Mouse (Mus musculus): ENCODE results near the gene Icam5.

The Icam5 gene

DNA sequence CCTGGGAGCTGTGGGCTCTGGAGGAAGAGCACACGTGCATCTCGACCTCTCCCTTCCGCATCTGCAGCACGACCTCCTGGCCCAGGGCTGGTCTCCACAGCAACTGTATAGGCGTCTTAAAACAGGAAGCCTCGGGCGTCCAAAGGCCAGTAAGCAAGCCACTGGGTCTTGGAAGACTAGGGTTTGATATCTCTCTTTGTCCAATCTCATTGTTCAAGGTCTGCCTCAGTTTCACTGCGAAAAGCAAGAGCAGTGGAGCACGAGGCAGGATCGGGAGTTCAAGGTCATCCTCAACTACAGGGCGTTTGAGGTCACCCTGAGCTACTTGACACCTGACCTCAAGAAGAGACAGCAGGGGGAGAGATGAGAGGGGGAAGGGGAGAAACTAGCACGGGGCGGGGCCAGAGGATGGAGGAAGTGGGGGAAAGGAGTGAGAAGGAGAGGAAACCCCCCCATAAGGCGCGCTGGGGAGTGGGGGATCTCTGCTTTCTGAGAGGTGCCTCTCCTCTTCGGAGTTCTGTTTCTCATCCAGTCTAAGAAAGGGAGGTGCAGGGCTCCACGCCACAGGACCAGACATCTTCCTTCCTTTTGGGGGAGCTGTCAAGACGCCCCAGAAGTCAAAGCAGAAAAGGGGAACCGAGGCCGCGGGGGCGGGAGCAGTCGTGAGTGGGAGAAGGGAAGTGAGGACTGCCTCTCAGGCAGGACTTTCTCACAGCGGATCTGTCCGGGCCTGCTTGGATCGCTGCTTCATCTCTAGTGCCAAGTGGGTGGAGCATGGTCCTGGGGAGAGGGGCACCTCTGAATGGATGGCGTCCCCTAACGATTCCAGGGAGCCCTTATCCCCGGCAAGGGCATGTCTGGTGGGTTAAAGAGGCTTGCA is 16.9 kb upstream of the Icam5 start:
- peak; percentile 99 for DNase-seq

DNA sequence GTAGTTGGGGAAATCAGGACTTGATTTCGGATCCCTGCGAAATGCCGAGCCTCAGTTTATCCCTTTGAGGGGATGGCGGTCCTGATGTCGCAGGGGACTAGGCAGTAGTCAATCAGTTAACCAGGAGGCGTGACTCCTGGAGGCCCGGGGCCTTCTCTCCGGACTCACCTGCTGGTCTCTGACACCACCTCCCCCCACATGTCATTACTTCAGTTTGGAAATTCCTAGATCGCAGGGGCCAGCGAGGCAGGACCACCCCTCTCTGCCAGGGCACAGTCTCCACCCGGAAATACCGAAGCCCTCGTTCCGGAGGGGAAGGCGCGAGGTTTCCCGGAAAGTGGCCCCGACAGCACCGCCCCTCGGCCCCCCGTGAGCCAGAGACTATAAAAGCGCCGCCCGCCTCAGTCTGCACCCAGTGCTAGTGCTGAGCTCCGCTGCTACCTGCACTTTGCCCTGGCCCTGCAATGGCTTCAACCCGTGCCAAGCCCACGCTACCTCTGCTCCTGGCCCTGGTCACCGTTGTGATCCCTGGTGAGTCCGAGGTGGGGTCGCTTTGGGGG is 16.2 kb upstream of the Icam5 start, which contains the start of gene Icam1:
Gene Icam1 (plus strand): TSS at position 415 of the 560 bp plus-strand sequence.
- peak; percentile 99 for DNase-seq

DNA sequence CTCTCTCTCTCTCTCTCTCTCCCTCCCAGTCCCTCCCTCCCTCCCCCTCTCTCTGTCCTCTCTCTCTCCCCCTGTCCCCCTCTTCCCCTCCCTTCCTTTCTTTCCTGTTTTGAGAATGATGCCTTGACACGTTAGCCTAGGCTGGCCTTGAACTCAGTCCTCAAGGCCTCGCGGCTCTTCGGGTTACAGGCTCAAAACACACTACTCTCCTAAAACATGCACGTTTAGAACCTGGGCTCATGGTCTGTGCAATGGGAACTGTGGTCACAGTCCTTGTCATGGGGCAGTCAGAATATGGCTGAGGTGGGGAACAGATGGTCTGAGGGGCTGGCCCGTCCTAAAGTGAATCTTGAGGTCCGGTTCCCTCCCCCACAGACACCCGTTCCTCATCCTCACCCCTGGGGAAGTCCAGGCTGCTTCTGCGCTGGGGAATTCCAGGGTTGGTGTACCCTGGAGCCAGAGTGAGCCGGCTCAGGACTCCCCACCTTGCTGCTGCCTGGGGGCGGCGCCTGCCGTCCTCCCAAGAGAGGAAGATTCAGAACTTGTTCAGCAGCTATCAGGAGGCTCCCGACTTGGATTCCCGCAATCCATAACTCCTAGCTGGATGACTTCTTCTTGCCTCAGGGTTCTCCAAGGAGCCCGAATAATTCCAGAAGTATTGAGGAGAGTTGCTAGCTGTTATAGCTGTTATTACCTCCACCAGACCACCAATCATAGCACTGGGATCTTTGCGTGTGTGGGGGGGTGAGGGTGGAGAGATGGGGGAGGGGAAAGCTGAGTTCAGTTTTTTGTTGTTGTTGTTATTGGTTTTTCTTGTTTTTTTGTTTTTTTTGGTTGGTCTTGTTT is 15.3 kb upstream of the Icam5 start:
- peak; percentile 95 for DNase-seq

GRCm38 (mm10) chr9:21017177-21017575 is 14.7 kb upstream of the Icam5 start:
- no peak for DNase-seq

- peak; percentile 92 for DNase-seq
Measured at GRCm38 (mm10) chr9:21018600-21018999, 13.3 kb upstream of the Icam5 start.

- no peak for DNase-seq
Measured at GRCm38 (mm10) chr9:21021363-21021762, 10.5 kb upstream of the Icam5 start.

- DNase-seq = no peak
Measured at GRCm38 (mm10) chr9:21022288-21022687, 9.6 kb upstream of the Icam5 start.

DNA sequence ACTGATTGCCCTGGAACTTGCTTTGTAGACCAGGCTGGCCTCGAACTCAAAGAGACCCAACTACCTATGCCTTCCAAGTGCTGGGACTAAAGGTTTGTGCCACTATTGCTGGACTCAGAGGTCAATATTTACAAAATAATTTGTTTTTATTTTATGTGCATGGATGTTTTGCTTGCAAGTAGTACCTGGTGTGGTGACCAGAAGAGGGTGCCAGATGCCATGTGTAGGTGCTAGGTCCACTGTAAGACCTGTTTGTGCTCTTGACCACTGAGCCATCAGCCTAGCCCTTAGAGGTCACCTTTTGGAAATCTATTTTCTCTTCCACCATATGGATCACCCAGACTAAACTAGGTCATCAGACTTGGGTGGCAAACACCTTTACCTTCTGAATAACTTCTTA is 9.1 kb upstream of the Icam5 start:
- no peak for DNase-seq

- DNase-seq = peak; percentile 90
Measured at GRCm38 (mm10) chr9:21025258-21025810, 6.5 kb upstream of the Icam5 start.

DNA sequence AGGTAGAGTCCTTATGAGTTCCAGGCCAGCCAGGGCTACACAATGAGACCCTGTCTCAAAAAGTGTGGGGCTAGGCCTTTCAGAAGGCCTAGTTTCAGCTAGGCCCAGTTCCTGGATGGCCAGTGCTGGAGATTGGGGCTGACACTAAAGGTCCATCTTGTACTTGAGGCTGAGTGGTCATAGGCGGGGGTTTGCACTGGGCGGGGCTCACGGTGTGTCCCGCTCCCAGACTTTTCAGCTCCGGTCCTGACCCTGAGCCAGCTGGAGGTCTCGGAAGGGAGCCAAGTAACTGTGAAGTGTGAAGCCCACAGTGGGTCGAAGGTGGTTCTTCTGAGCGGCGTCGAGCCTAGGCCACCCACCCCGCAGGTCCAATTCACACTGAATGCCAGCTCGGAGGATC is 5.0 kb upstream of the Icam5 start:
- DNase-seq = peak; percentile 91

GRCm38 (mm10) chr9:21027774-21028290 is 4.0 kb upstream of the Icam5 start:
- peak; percentile 91 for DNase-seq

DNA sequence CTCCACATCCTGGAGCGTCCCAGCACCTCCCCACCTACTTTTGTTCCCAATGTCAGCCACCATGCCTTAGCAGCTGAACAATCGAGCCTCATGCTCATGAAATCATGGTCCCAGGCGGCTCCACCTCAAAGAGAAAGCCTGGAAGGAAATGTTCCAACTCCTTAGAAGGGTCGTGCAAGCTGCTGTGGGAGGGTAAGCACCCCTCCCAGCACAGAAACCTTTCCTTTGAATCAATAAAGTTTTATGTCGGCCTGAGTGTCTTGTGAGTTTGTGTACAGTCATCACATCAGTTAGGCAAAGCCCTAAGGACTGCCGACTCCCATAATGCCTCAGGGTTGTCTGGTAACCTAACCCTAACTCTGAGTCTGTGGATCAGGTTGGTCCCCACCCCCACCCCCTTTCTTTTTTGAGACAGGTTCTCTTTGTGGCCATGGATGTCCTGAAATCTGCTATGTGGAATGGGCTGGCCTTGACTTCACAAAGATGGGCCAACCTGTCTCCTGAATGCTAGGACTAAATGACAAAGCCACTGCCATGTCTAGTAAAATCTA is 3.2 kb upstream of the Icam5 start:
- DNase-seq = peak; percentile 89

DNA sequence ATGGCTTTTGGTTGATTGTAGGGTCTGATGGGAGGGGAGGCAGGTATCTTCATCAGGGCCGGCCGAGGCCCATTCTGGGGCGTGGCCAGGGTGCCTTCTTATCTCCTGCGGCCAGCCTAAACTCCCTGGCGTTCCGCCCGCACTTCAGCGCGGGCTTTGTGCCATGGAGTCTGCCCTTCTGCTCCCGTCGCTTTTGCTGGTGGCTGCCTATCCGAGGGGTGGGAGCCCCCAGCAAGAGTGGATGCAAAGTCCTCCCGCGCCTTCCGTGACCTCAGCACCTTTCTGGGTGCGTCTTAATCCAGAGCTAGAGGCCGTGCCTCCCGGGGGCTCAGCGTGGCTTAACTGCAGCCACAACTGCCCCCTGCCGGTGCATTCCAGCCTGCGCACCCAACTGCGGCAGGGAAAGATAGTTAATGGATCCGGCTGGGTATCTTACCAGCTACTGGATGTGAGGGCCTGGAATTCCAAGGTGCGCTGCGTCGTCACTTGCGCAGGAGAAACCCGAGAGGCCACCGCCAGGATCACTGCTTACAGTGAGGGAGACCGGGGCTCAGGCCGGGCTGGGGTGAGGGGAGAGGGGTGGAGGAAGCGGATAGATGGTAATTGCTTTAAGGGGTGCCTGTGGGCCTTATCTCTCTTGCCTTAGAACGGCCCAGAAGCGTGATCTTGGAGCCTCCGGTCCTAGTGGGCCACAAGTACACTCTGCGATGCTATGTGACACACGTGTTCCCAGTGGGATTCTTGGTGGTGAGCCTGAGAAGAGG is 2.4 kb upstream of the Icam5 start, which contains the start of gene Icam4:
Gene Icam4 (plus strand): TSS at position 83 of the 764 bp plus-strand sequence.
- peak; percentile 99 for DNase-seq

GRCm38 (mm10) chr9:21030055-21030600 is 1.7 kb upstream of the Icam5 start:
- DNase-seq = peak; percentile 95

DNA sequence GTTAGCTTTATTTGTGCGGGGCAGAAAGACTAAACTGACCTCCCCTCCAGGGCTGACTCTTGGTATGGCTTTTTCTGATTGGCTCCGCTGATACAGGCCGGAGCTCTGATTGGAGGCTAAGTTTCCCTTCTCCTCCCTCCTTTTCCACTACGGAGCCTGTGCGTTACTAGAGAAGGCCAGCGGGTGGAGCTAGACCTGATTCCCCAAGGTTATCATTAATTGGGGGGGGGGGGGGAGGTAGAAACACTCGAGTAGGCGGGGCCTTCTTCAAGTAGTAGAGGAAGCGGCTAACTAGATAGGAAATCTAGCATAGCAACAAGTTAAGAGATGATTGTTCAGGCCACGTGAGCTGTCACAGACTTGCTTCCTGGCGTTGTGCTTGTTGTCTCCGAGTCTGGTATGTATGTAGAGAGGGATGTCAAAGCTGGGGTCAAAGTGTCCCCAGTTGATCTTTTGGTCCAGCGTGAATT is 1.1 kb upstream of the Icam5 start:
- peak; percentile 99 for DNase-seq

DNA sequence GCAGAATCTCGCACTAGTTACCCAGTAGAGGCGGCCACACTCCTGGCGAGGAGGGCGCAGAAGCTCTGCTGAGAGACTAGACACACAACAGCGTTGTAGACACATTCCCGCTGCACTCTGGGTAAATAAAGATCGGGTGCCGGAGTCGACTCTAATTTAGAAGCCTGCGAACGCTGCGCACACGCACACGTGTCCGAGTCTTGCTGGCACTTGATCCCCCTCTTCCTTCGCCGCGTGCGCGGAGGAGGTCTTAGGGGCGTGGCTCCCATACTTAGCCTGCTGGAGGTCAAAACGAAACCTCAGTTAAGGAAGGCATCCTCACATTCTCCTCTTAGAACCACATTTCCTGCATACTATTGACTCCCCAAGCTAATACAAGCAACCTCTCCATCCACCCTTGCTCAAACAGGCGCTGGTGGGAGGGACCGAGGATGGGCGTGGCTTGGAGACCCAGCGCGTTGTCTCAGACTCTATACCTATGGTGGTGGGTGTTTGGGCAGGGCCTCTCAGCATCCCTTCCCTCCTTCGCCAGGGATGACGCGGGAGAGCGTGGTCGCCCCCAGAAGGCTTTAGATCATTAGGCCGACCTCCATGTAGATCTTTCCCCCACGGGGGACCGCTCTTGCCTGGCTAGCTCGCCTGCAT is 500 bp upstream of the Icam5 start:
- DNase-seq = peak; percentile 98

- peak; percentile 89 for DNase-seq
Measured at GRCm38 (mm10) chr9:21032491-21032890, 618 bp downstream of the Icam5 start.

DNA sequence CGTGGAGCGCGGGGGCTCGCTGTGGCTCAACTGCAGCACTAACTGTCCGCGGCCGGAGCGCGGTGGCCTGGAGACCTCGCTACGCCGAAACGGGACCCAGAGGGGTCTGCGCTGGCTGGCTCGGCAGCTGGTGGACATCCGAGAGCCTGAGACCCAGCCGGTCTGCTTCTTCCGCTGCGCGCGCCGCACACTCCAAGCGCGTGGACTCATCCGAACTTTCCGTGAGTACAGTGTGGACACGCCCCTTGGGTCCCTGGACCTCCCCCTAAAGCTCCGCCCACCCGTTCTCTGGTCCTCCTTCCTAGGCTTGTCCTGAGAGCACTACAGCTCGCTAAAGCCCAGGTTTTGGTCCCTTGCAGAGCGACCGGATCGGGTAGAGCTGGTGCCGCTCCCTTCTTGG is 1.3 kb downstream of the Icam5 start:
- DNase-seq = peak; percentile 99

DNA sequence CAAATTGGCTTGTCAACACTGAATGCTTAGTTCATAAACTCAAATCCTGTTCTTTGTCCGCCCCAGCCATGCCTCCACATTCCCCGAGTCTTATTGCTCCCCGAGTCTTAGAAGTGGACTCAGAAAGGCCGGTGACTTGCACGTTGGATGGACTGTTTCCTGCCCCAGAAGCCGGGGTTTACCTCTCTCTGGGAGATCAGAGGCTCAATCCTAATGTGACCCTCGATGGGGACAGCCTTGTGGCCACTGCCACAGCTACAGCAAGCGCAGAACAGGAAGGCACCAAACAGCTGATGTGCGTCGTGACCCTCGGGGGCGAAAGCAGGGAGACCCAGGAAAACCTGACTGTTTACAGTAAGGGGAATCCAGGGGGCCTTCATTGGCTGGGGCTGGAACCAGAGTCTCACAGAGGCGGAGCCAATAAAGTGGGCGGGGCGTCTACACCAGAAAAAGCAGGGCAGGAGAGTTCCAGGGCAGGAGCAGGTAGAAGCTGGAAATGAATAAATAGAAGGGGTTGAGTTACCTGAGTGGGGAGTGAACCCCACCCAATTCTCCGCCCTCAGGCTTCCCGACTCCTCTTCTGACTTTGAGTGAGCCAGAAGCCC is 2.7 kb downstream of the Icam5 start:
- peak; percentile 89 for DNase-seq

- peak; percentile 77 for DNase-seq
Measured at GRCm38 (mm10) chr9:21035586-21035985, 3.7 kb downstream of the Icam5 start.
